Mouse (Mus musculus) brain, embryonic 14.5 days (tissue): ENCODE data around the gene Wrap53. TPM values are rescaled to one million over a fixed set of nuclear protein-coding genes. Genes with fewer than 3 reads are reported as not detected.
A peak's percentile ranks its signal among the peaks of the same experiment; 100 is the strongest.
"Not testable (repeated sequence)": the region's sequence is repeated elsewhere in the genome, so short reads cannot be mapped to it uniquely, and the experiment has no call there.

ENCODE experiments used
- DNase-seq: peaks from one replicate; pipeline ENCODE4 v3.0.0-alpha.2; 2011; ENCODE audit warnings: low read depth
- CTCF ChIP-seq: fragments of 200-500 bp; IDR thresholded peaks from 2 replicates; pipeline ENCODE4 v1.5.1; 2012; ENCODE audit warnings: inconsistent platforms, mild to moderate bottlenecking, moderate library complexity, borderline replicate concordance; ENCODE audit not compliant: insufficient read depth, insufficient read length; ENCODE audit errors: extremely low read depth
- POLR2A ChIP-seq: fragments of 200-500 bp; IDR thresholded peaks from 2 replicates; pipeline ENCODE4 v1.6.1; 2012; ENCODE audit warnings: mild to moderate bottlenecking, inconsistent platforms, borderline replicate concordance; ENCODE audit not compliant: poor library complexity, insufficient read depth, insufficient read length, severe bottlenecking; ENCODE audit errors: extremely low read depth
- polyA plus RNA-seq: library from polyadenylated mRNA; depleted of rRNA; stranded (reverse); fragments of >200 nt; gene quantifications from 2 replicates; pipeline ENCODE4 v1.2.3, GENCODE M21; 2012

Gene Wrap53
- polyA plus RNA-seq, 1 experiment = 20.9 TPM

GRCm38 (mm10) chr11:69540700-69541099, 39.4 kb downstream of the Wrap53 start:
- no peak for DNase-seq
- TF ChIP-seq CTCF (no peak), POLR2A (no peak)

- no peak for DNase-seq
- TF ChIP-seq CTCF = peak; percentile 7; the same call in 1 of the 2 replicates
- no peak for TF ChIP-seq POLR2A
These were observed 45.1 kb downstream of the Wrap53 start for GRCm38 (mm10) chr11:69534990-69535389.

- no peak for TF ChIP-seq CTCF
- no peak for TF ChIP-seq POLR2A
- no peak for DNase-seq
These were observed 47.4 kb downstream of the Wrap53 start for GRCm38 (mm10) chr11:69532480-69533150.

- TF ChIP-seq CTCF = peak; percentile 28; the same call in 1 of the 2 replicates
- DNase-seq = not testable (repeated sequence)
These were observed 49.3 kb downstream of the Wrap53 start for GRCm38 (mm10) chr11:69530755-69531154.

- not testable (repeated sequence) for DNase-seq
These were observed 49.8 kb downstream of the Wrap53 start for GRCm38 (mm10) chr11:69530281-69530680.

- TF ChIP-seq CTCF (no peak), POLR2A (no peak)
- no peak for DNase-seq
These were observed 52.0 kb downstream of the Wrap53 start for GRCm38 (mm10) chr11:69528031-69528390.

- TF ChIP-seq CTCF = no peak
- TF ChIP-seq POLR2A = peak; percentile 37; the same call in 1 of the 2 replicates
These were observed 52.7 kb downstream of the Wrap53 start for GRCm38 (mm10) chr11:69527098-69528030.

GRCm38 (mm10) chr11:69526631-69527030, 53.4 kb downstream of the Wrap53 start:
- no peak for DNase-seq
- TF ChIP-seq CTCF (no peak), POLR2A (no peak)

More at GRCm38 (mm10) chr11:69527098-69528030, 52.7 kb downstream of the Wrap53 start:
- peak; percentile 93 for DNase-seq

- no peak for TF ChIP-seq CTCF
- TF ChIP-seq POLR2A = no peak
- no peak for DNase-seq
These were observed 54.4 kb downstream of the Wrap53 start for GRCm38 (mm10) chr11:69525661-69526060.

- no peak for TF ChIP-seq CTCF
- no peak for TF ChIP-seq POLR2A
- no peak for DNase-seq
These were observed 56.4 kb downstream of the Wrap53 start for GRCm38 (mm10) chr11:69523651-69524050.

GRCm38 (mm10) chr11:69521526-69522149, 58.4 kb downstream of the Wrap53 start:
- no peak for DNase-seq
- TF ChIP-seq POLR2A = no peak
- TF ChIP-seq CTCF = no peak
